Mouse (Mus musculus) intestine, embryonic 16.5 days (tissue): ENCODE measurements around the gene Cracr2a. TPM values are rescaled to one million over a fixed set of nuclear protein-coding genes. Genes with fewer than 3 reads are reported as not detected.
A peak's percentile ranks its signal among the peaks of the same experiment; 100 is the strongest.

Experiments used
- ATAC-seq: fragments of 200-750 bp; cut with Nextera tagmentation; 2 replicates; pipeline ENCODE4 v1.8.0; 2017; ENCODE audit warnings: moderate TSS enrichment, moderate library complexity
- H3K27ac ChIP-seq: fragments of 300-500 bp; sonication (generic); 2 replicates; pipeline ENCODE4 v1.5.1; 2014; ENCODE audit warnings: mild to moderate bottlenecking, low read length
- H3K27me3 ChIP-seq: fragments of 300-500 bp; sonication (generic); replicated peaks from 2 replicates; pipeline ENCODE4 v1.6.1; 2014; ENCODE audit warnings: low read length, control low read depth, mixed read lengths; ENCODE audit not compliant: control insufficient read depth, insufficient read depth
- H3K36me3 ChIP-seq: fragments of 300-500 bp; sonication (generic); 2 replicates; pipeline ENCODE4 v1.6.1; 2014; ENCODE audit warnings: low read length, control low read depth; ENCODE audit not compliant: control insufficient read depth, insufficient read depth
- H3K4me1 ChIP-seq: fragments of 300-500 bp; sonication (generic); 2 replicates; pipeline ENCODE4 v1.6.1; 2014; ENCODE audit warnings: low read length, control low read depth, mixed read lengths; ENCODE audit not compliant: control insufficient read depth, insufficient read depth
- H3K4me2 ChIP-seq: fragments of 300-500 bp; sonication (generic); 2 replicates; pipeline ENCODE4 v1.6.1; 2014; ENCODE audit warnings: low read depth, low read length, control low read depth
- H3K4me3 ChIP-seq: fragments of 300-500 bp; sonication (generic); 2 replicates; pipeline ENCODE4 v1.5.1; 2014; ENCODE audit warnings: mild to moderate bottlenecking, low read length
- H3K9ac ChIP-seq: fragments of 300-500 bp; sonication (generic); 2 replicates; pipeline ENCODE4 v1.6.1; 2014; ENCODE audit warnings: low read depth, low read length
- H3K9me3 ChIP-seq: fragments of 300-500 bp; sonication (generic); 2 replicates; pipeline ENCODE4 v1.6.1; 2016; ENCODE audit warnings: low read length, control low read depth; ENCODE audit not compliant: control insufficient read depth
- WGBS: fragments of 180-500 bp; shearing (Covaris S2); extraction: QIAGEN DNeasy Blood & Tissue Kit; methylation state at CpG from one replicate; pipeline ENCODE4 v1.1.7; 2014; 5-methylcytosine and 5-hydroxymethylcytosine counted together
- polyA plus RNA-seq: library from polyadenylated mRNA; unstranded; fragments of >200 nt; fragmentation: Nextera tagmentation; extraction: Ambion mirVana; gene quantifications from 2 replicates; pipeline ENCODE4 v1.2.1, GENCODE M21; 2015

The Cracr2a gene
- polyA plus RNA-seq, 1 experiment from 2014 or later: 2.6 TPM

DNA sequence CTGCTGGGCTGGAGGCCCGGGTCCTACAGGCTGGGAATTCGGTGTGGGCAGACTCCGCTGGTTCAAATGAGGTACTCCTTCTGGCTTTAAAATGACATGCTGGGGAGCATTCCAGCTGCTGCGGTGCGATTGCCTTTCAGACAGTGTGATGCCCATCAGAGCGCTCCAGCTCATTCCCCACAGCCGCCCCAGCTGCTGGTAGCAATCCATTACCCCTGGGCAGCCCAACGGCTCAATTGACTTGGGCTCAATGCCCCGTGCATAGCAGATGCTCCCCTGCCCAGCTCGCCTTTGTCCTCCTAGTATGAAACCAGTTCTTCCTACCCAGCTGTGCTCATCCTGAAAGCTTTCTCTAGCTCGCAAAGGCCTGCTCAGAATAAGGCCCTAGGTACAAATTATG is 115.7 kb downstream of the Cracr2a start:
- Histone ChIP-seq H3K4me3 (no peak overlapping the region), H3K4me2 (no peak overlapping the region), H3K27me3 (no peaks in the 10 kb centered on the region), H3K4me1 (peaks cover 16% of the 10 kb centered on the region), H3K9ac (no peak overlapping the region), H3K9me3 (no peaks in the 10 kb centered on the region), H3K36me3 (no peaks in the 10 kb centered on the region), H3K27ac (no peak overlapping the region)
- ATAC-seq: no peak
- 81% methylated on average over 11 of the region's 11 CpGs for WGBS

- WGBS: 76% methylated on average over 9 of the region's 9 CpGs
- no peak overlapping the region for H3K27ac ChIP-seq
- no peaks in the 10 kb centered on the region for H3K36me3 ChIP-seq
- H3K4me1 ChIP-seq: peaks cover 16% of the 10 kb centered on the region
- 0 out of 2 replicates have a peak, but pooled peaks have one; percentile 2 for ATAC-seq
- H3K4me2 ChIP-seq: no peak overlapping the region
- no peaks in the 10 kb centered on the region for H3K9me3 ChIP-seq
- no peak overlapping the region for H3K4me3 ChIP-seq
- no peak overlapping the region for H3K9ac ChIP-seq
- H3K27me3 ChIP-seq: no peaks in the 10 kb centered on the region
Observed at GRCm38 (mm10) chr6:127678320-127678719, 117.2 kb downstream of the Cracr2a start.

DNA sequence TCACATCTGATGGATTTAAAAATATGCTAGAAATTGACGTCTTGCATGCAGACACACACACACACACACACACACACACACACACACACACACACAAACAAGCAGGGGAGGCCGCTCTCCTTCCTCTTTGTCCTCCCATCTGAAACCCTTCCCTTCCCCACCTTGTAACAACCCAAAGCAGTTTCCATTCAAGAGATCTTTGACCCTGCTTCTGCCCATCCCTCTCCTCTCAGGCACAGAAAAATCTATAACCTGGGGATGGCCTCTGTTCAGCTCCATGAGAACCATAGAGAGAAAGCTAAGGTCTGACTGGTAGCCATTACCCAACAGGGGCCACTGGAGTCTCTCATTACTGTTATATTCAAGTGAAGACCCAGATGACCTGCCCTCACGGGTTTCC is 117.9 kb downstream of the Cracr2a start:
- no peaks in the 10 kb centered on the region for H3K36me3 ChIP-seq
- WGBS: 65% methylated on average over 3 of the region's 3 CpGs
- no peak overlapping the region for H3K9ac ChIP-seq
- H3K27ac ChIP-seq: peak overlapping the region; percentile 41; the same call in 1 of the 2 replicates
- H3K4me1 ChIP-seq: peaks cover 16% of the 10 kb centered on the region
- peak; percentile 75 for ATAC-seq
- H3K27me3 ChIP-seq: no peaks in the 10 kb centered on the region
- H3K4me3 ChIP-seq: no peak overlapping the region
- no peak overlapping the region for H3K4me2 ChIP-seq
- no peaks in the 10 kb centered on the region for H3K9me3 ChIP-seq

DNA sequence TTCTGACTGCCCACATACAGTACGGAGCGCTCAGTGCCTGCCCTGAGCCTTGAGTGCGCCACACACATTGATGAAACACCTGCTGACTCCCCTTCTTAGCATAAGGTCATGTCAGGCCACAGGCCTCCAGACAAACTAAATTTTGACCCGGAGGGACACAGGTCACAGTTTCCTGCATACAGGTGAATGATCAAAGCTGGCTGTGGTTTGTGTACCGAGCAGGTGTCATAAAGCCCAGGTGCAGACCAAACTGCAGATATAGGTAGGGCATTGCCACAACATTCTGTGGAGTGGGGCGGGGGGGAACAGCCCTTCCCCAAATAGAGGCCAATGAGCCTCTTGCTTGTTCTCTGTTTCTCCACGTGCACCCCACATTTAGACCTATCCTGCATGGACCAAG is 119.6 kb downstream of the Cracr2a start:
- H3K9ac ChIP-seq: no peak overlapping the region
- no peaks in the 10 kb centered on the region for H3K9me3 ChIP-seq
- 68% methylated on average over 7 of the region's 7 CpGs for WGBS
- H3K4me2 ChIP-seq: no peak overlapping the region
- no peaks in the 10 kb centered on the region for H3K36me3 ChIP-seq
- H3K27ac ChIP-seq: no peak overlapping the region
- no peaks in the 10 kb centered on the region for H3K27me3 ChIP-seq
- H3K4me1 ChIP-seq: peaks cover 13% of the 10 kb centered on the region
- no peak overlapping the region for H3K4me3 ChIP-seq
- peak; percentile 54 for ATAC-seq

DNA sequence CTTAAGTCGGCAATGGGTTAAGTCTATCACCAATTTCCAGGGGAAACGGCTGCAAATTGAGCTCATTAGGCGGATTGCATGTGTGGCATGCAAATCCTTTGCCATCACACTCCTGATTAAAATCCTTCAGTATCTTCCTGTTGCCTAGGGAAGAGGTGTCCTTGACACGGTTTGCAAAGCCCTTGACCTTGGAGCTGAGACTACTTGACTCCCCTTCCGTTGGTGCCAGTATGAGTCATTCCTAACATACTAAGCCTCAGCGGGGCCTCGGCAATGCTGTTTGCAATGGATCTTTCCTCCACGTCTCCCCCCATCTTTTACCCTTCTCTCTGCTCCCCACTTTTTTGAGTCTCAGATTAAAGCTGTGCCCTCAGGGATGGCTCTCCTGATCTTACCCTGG is 122.4 kb downstream of the Cracr2a start:
- Histone ChIP-seq H3K9ac (no peak overlapping the region), H3K4me2 (no peak overlapping the region), H3K9me3 (no peaks in the 10 kb centered on the region), H3K27me3 (no peaks in the 10 kb centered on the region), H3K4me1 (peaks cover 7% of the 10 kb centered on the region), H3K4me3 (no peak overlapping the region), H3K27ac (no peak overlapping the region), H3K36me3 (no peaks in the 10 kb centered on the region)
- 47% methylated on average over 8 of the region's 8 CpGs for WGBS
- no peak for ATAC-seq

DNA sequence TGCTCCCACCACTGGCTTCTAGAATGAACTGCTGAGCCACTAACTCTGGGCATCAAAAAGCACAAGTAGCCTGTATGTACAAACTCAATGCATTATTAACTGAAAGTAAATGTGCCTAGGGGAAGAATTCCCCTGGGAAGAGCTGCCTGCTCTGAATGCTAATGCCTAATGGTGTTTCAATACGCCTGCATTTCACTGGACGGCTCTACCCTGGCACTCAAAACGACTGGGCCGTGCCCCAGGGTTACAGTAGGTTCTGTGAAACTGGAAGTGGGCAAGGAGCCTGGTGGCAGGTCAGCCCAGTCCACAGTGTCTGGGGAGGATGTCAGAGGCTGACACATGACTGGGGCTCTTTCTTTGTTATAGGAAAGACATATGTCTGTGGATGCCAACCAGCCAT is 123.8 kb downstream of the Cracr2a start:
- Histone ChIP-seq H3K36me3 (no peaks in the 10 kb centered on the region), H3K9ac (no peak overlapping the region), H3K9me3 (no peaks in the 10 kb centered on the region), H3K4me1 (no peaks in the 10 kb centered on the region), H3K27ac (no peak overlapping the region), H3K4me2 (no peak overlapping the region), H3K27me3 (no peaks in the 10 kb centered on the region), H3K4me3 (no peak overlapping the region)
- no peak for ATAC-seq
- WGBS: 75% methylated on average over 4 of the region's 4 CpGs

DNA sequence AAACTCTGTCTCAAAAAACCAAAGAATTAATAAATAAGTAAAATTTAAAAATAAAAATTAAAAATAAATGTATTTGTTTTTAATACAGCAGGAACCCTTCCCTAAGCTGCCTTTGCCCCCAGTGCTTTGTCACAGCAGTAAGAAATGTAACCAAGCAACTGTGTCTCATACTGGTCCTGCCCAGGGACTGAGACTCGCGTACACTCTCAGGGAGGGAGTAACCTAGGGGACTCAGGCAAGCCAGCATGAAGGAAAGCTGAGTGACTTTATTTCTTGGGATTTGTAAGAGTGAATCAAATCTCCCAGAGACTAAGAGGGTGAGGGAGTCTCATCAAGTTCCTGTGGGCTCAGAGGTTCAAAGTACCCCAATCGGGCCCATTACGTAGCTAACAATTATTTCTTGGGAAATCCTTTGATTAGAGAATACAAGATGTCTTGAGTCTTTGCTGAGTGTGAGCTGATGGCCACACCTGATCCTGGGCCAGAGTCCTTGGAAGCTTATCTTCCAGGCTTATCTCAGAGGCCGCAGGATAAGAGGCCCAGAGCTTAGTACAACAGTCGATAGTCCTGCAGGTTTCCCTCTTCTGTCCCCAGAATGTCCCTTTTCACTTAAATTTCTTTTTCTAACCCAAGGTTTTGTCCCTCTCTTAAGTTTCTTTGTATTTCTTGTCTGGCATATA is 126.2 kb downstream of the Cracr2a start:
- Histone ChIP-seq H3K27me3 (no peaks in the 10 kb centered on the region), H3K4me3 (no peak overlapping the region), H3K4me1 (no peaks in the 10 kb centered on the region), H3K4me2 (no peak overlapping the region), H3K9me3 (no peaks in the 10 kb centered on the region), H3K9ac (no peak overlapping the region), H3K36me3 (no peaks in the 10 kb centered on the region), H3K27ac (peak overlapping the region; percentile 84)
- peak; percentile 96 for ATAC-seq
- WGBS: 62% methylated on average over 6 of the region's 6 CpGs

GRCm38 (mm10) chr6:127692298-127692697 is 131.2 kb downstream of the Cracr2a start:
- H3K4me2 ChIP-seq: no peak overlapping the region
- no peaks in the 10 kb centered on the region for H3K9me3 ChIP-seq
- ATAC-seq: no peak
- 48% methylated on average over 7 of the region's 7 CpGs for WGBS
- no peaks in the 10 kb centered on the region for H3K27me3 ChIP-seq
- H3K4me1 ChIP-seq: no peaks in the 10 kb centered on the region
- H3K9ac ChIP-seq: no peak overlapping the region
- no peak overlapping the region for H3K4me3 ChIP-seq
- H3K36me3 ChIP-seq: no peaks in the 10 kb centered on the region
- H3K27ac ChIP-seq: no peak overlapping the region

DNA sequence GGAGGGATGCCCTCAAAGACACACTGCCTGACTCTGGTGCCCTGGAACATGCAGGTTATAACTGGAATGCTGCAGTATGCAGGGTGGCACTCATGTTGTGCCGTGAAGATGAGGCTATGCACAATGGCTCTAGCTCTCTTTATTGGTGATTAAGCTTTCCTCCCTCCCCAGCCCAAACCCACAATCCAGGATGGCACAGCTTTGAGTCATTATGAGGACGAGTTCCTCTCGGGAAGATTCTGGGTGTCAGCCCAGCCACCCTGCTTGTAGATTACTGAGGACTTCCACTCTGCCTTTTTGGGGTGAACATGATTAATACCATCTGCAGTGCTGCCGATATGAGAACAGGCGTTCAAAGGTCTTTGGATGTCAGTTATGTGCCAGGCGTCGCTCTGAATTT is 132.5 kb downstream of the Cracr2a start:
- Histone ChIP-seq H3K27ac (no peak overlapping the region), H3K36me3 (no peaks in the 10 kb centered on the region), H3K4me2 (no peak overlapping the region), H3K9ac (no peak overlapping the region), H3K9me3 (no peaks in the 10 kb centered on the region), H3K4me3 (no peak overlapping the region), H3K27me3 (no peaks in the 10 kb centered on the region), H3K4me1 (no peaks in the 10 kb centered on the region)
- WGBS: 89% methylated on average over 7 of the region's 7 CpGs
- ATAC-seq: no peak
